Mouse (Mus musculus): Measurements from ENCODE around the gene Olfml2b. TPM values are rescaled to one million over a fixed set of nuclear protein-coding genes. Genes with fewer than 3 reads are reported as not detected.

Gene Olfml2b
- total and polyA plus RNA-seq, 3 experiments, result not detected

DNA sequence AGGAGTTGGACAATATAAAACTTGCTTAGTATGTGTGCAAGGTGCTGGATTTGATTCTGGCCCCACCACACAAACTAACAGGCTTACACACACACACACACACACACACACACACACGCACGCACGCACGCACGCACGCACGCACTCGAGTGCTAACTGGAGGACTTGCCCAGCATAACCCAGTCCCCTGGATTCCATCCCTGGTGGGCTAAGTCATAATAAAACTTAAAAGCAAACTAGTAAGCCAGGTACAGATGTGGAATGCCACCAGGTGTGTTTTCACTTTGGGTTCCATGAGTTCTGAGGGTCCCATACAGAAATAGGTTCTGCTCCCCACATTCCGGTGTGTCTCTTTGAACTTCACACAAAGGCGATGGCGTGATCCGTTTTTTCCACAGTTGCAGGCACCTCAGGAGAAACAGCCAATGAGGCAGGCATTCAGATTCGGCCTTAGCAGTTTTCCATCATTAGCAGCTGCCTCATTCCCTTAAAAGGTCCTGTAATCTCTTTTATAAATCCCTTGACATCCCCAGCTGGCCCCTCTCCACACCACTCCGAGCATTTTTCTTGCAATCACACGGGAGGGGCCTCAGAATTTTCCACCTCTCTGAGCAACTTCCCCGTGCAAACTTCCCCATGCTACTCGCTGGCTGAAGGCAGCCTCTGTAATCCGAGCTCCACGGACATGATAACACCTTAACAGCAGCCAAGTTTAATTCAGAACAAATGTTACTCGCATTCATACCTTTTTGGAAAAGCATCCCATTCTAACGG is 38.9 kb upstream of the Olfml2b start:
- no peak overlapping the region for H3K27ac ChIP-seq (ENCODE audit: control insufficient read depth, low read depth, low read length)
- H3K36me3 ChIP-seq (ENCODE audit: control insufficient read depth in 1 of 2, insufficient read depth in 2 of 2, low read length in 2 of 2), result peaks cover 0 to 28% of the 10 kb centered on the region in 2 experiments; a peak in 2 of 4 replicates
- peaks cover 10 to 22% of the 10 kb centered on the region in 2 experiments for H3K4me1 ChIP-seq (ENCODE audit: control insufficient read depth in 1 of 2, insufficient read depth in 2 of 2, low read length in 2 of 2)
- H3K9ac ChIP-seq (ENCODE audit: control insufficient read depth, low read depth, low read length, poor library complexity, severe bottlenecking), result no peak overlapping the region
- TF ChIP-seq GATA1 (IDR thresholded peaks at IDR 0.05; ENCODE audit: low read depth, low read length) (peak; percentile 26; the same call in 1 of the 2 replicates), ETS1 (IDR thresholded peaks at IDR 0.05; ENCODE audit: low read depth, low read length) (peak; percentile 13; the same call in 1 of the 2 replicates), EP300 (IDR thresholded peaks at IDR 0.05; ENCODE audit: low read depth in 1 of 2, low read length in 2 of 2) (peak in 1 of 2 experiments; percentile 50; a peak in 1 of 4 replicates), CHD2 (IDR thresholded peaks at IDR 0.05; ENCODE audit: low read length) (no peak)
- no peaks in the 10 kb centered on the region for H3K9me3 ChIP-seq (replicated peaks; ENCODE audit: insufficient read depth, low read length)
- peak; percentile 66 for DNase-seq (ENCODE audit: low read depth, low spot score)
- no peaks in the 10 kb centered on the region for H3K27me3 ChIP-seq (ENCODE audit: control insufficient read depth in 1 of 2, insufficient read depth in 2 of 2, low read length in 2 of 2)
- H3K4me3 ChIP-seq (ENCODE audit: control insufficient read depth in 1 of 2, insufficient read depth in 1 of 2, low read depth in 2 of 2, low read length in 2 of 2), result no peak overlapping the region
- no peaks in the 10 kb centered on the region for H3K79me2 ChIP-seq (ENCODE audit: control insufficient read depth, insufficient read depth, low read length, poor library complexity)

DNA sequence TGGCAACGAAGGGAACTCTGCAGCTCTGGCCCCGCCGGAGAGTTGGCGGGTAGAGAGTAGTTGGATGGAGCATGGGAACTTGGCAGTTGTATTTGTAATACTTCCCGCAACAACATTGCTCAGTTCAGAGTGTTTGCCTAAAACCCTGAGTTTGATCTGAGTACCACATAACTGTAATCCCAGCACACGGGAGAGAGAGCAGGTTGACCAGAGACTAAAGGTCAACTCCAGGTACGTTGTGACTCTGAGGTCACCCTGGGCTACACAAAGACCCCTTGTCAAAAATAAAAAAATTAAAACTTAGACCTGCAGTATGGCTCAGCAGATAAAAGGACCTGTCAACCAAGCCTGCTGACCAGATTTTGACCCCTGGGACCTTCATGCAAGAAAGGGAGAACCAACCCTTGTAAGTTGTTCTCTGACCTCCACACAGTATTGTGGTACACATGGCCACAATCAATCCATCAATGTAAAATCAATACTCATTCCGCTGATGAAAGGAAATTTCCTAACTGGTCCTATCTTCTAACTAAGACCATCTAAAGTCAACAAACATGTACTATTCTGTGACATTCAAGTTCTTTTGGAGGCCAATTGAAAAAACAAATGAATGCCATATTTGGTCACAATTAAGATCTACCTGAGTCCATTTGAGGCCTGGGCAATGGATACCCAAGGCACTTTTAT is 37.0 kb upstream of the Olfml2b start:
- H3K27me3 ChIP-seq (ENCODE audit: control insufficient read depth in 1 of 2, insufficient read depth in 2 of 2, low read length in 2 of 2), result no peaks in the 10 kb centered on the region
- peaks cover 0 to 34% of the 10 kb centered on the region in 2 experiments; a peak in 2 of 4 replicates for H3K36me3 ChIP-seq (ENCODE audit: control insufficient read depth in 1 of 2, insufficient read depth in 2 of 2, low read length in 2 of 2)
- H3K9ac ChIP-seq (ENCODE audit: control insufficient read depth, low read depth, low read length, poor library complexity, severe bottlenecking), result no peak overlapping the region
- no peak overlapping the region for H3K27ac ChIP-seq (ENCODE audit: control insufficient read depth, low read depth, low read length)
- no peak overlapping the region for H3K4me3 ChIP-seq (ENCODE audit: control insufficient read depth in 1 of 2, insufficient read depth in 1 of 2, low read depth in 2 of 2, low read length in 2 of 2)
- H3K4me1 ChIP-seq (ENCODE audit: control insufficient read depth in 1 of 2, insufficient read depth in 2 of 2, low read length in 2 of 2), result peaks cover 15 to 28% of the 10 kb centered on the region in 2 experiments
- no peaks in the 10 kb centered on the region for H3K9me3 ChIP-seq (replicated peaks; ENCODE audit: insufficient read depth, low read length)
- TF ChIP-seq MAX (IDR thresholded peaks at IDR 0.05; ENCODE audit: low read length), result no peak
- no peak for TF ChIP-seq MYB (IDR thresholded peaks at IDR 0.05; ENCODE audit: low read depth, low read length)
- TF ChIP-seq SMC3 (IDR thresholded peaks at IDR 0.05; ENCODE audit: low read depth, low read length), result no peak
- H3K79me2 ChIP-seq (ENCODE audit: control insufficient read depth, insufficient read depth, low read length, poor library complexity), result no peaks in the 10 kb centered on the region
- no peak for DNase-seq (ENCODE audit: low read depth, low spot score)

- peaks cover 15 to 28% of the 10 kb centered on the region in 2 experiments for H3K4me1 ChIP-seq (ENCODE audit: control insufficient read depth in 1 of 2, insufficient read depth in 2 of 2, low read length in 2 of 2)
- no peaks in the 10 kb centered on the region for H3K27me3 ChIP-seq (ENCODE audit: control insufficient read depth in 1 of 2, insufficient read depth in 2 of 2, low read length in 2 of 2)
- DNase-seq (ENCODE audit: low read depth, low spot score), result peak; percentile 73
- H3K79me2 ChIP-seq (ENCODE audit: control insufficient read depth, insufficient read depth, low read length, poor library complexity), result no peaks in the 10 kb centered on the region
- no peaks in the 10 kb centered on the region for H3K9me3 ChIP-seq (replicated peaks; ENCODE audit: insufficient read depth, low read length)
- no peak overlapping the region; the same call in 1 of the 2 replicates for H3K9ac ChIP-seq (ENCODE audit: control insufficient read depth, low read depth, low read length, poor library complexity, severe bottlenecking)
- H3K27ac ChIP-seq (ENCODE audit: control insufficient read depth, low read depth, low read length), result peak overlapping the region; percentile 89
- no peak overlapping the region for H3K4me3 ChIP-seq (ENCODE audit: control insufficient read depth in 1 of 2, insufficient read depth in 1 of 2, low read depth in 2 of 2, low read length in 2 of 2)
- H3K36me3 ChIP-seq (ENCODE audit: control insufficient read depth in 1 of 2, insufficient read depth in 2 of 2, low read length in 2 of 2), result peaks cover 0 to 34% of the 10 kb centered on the region in 2 experiments; a peak in 2 of 4 replicates
- no peak for TF ChIP-seq NELFE (IDR thresholded peaks at IDR 0.05; ENCODE audit: low read depth, low read length)
- TF ChIP-seq USF2 (IDR thresholded peaks at IDR 0.05; ENCODE audit: borderline replicate concordance in 1 of 2, insufficient read depth in 1 of 2, low read depth in 1 of 2, low read length in 2 of 2), result no peak
- no peak for TF ChIP-seq TAL1 (IDR thresholded peaks at IDR 0.05; ENCODE audit: low read length)
- TF ChIP-seq ZKSCAN1 (IDR thresholded peaks at IDR 0.05; ENCODE audit: low read depth, low read length), result no peak
- no peak for TF ChIP-seq KAT2A (conservative IDR thresholded peaks at IDR 0.05; ENCODE audit: low read depth, low read length)
- no peak for TF ChIP-seq MXI1 (IDR thresholded peaks at IDR 0.05; ENCODE audit: low read depth, low read length)
- no peak for TF ChIP-seq MEF2A (IDR thresholded peaks at IDR 0.05; ENCODE audit: extremely low read depth, insufficient replicate concordance, low read depth, low read length, poor library complexity, severe bottlenecking)
- TF ChIP-seq RCOR1 (IDR thresholded peaks at IDR 0.05; ENCODE audit: low read depth, low read length), result peak; percentile 33; the same call in 1 of the 2 replicates
- no peak; the same call in 1 of the 2 replicates for TF ChIP-seq MYC (IDR thresholded peaks at IDR 0.05; ENCODE audit: low read depth, low read length)
- peak; percentile 65 to 67; a peak in 3 of 4 replicates for TF ChIP-seq EP300 (IDR thresholded peaks at IDR 0.05; ENCODE audit: low read depth in 1 of 2, low read length in 2 of 2)
- TF ChIP-seq E2F4 (IDR thresholded peaks at IDR 0.05; ENCODE audit: borderline replicate concordance, low read depth, low read length), result no peak
- TF ChIP-seq BHLHE40 (IDR thresholded peaks at IDR 0.05; ENCODE audit: borderline replicate concordance, low read depth, low read length), result no peak
- no peak for TF ChIP-seq MAZ (IDR thresholded peaks at IDR 0.05; ENCODE audit: low read depth, low read length)
- no peak for TF ChIP-seq GABPA (IDR thresholded peaks at IDR 0.05; ENCODE audit: low read depth, low read length)
- no peak for TF ChIP-seq NRF1 (IDR thresholded peaks at IDR 0.05; ENCODE audit: insufficient read depth, low read depth, low read length, poor library complexity, severe bottlenecking)
- TF ChIP-seq SMC3 (IDR thresholded peaks at IDR 0.05; ENCODE audit: low read depth, low read length), result no peak
Observed at GRCm38 (mm10) chr1:170608461-170609071, 35.8 kb upstream of the Olfml2b start.
